Mouse (Mus musculus) bone marrow, adult 2 months (tissue): Measurements from ENCODE around the gene Myl3. TPM values are rescaled to one million over a fixed set of nuclear protein-coding genes. Genes with fewer than 3 reads are reported as not detected.

Source experiments
- H3K27ac ChIP-seq: fragments of 200-500 bp; 2 replicates; pipeline ENCODE4 v1.5.1; 2012; ENCODE audit warnings: low read depth, mild to moderate bottlenecking, control low read depth, inconsistent platforms, low read length; ENCODE audit not compliant: control insufficient read depth, poor library complexity, insufficient read depth
- H3K4me1 ChIP-seq: fragments of 200-500 bp; 2 replicates; pipeline ENCODE4 v1.6.1; 2011; ENCODE audit warnings: low read length; ENCODE audit not compliant: control insufficient read depth, insufficient read depth
- H3K4me3 ChIP-seq: fragments of 200-500 bp; replicated peaks from 2 replicates; pipeline ENCODE3; 2011; ENCODE audit warnings: mild to moderate bottlenecking, low read depth, low read length, control low read depth; ENCODE audit not compliant: control insufficient read depth
- CTCF ChIP-seq: fragments of 200-500 bp; IDR thresholded peaks from 2 replicates; pipeline ENCODE4 v1.5.1; 2011; ENCODE audit warnings: low read length, control low read depth; ENCODE audit not compliant: control insufficient read depth, insufficient read depth
- POLR2A ChIP-seq: fragments of 200-500 bp; IDR thresholded peaks from 2 replicates; pipeline ENCODE4 v1.6.1; 2011; ENCODE audit warnings: low read depth, mild to moderate bottlenecking, control low read depth, low read length, borderline replicate concordance; ENCODE audit not compliant: control insufficient read depth
- WGBS: fragments of 180-500 bp; shearing (Covaris S2); methylation state at CpG from one replicate; pipeline ENCODE4 v1.1.7; 2018; 5-methylcytosine and 5-hydroxymethylcytosine counted together
- polyA plus RNA-seq: library from polyadenylated mRNA; stranded (reverse); fragments of >200 nt; gene quantifications from 2 replicates; pipeline ENCODE4 v1.2.4, GENCODE M21; 2011; ENCODE audit warnings: low replicate concordance; ENCODE audit not compliant: missing spikeins, insufficient read depth, insufficient read length

The Myl3 gene
- polyA plus RNA-seq, 1 experiment, result 2.2 TPM

- H3K27ac ChIP-seq, result no peak overlapping the region
- WGBS, result 66% methylated on average over 10 of the region's 10 CpGs
- TF ChIP-seq CTCF (no peak), POLR2A (no peak)
- no peaks in the 10 kb centered on the region; the same call in 1 of the 2 replicates for H3K4me1 ChIP-seq
- H3K4me3 ChIP-seq, result no peak overlapping the region
Measured at GRCm38 (mm10) chr9:110797013-110797412, 55.4 kb downstream of the Myl3 start.

GRCm38 (mm10) chr9:110797866-110798265 lies 56.2 kb downstream of the Myl3 start, which contains the start of gene Prss42:
Prss42 (plus strand) TSS chr9:110798166.
- Histone ChIP-seq H3K4me3 (no peak within 1 kb of the TSS), H3K4me1 (no peaks in the 10 kb centered on the region; the same call in 1 of the 2 replicates), H3K27ac (no peak within 1 kb of the TSS)
- TF ChIP-seq CTCF (no peak), POLR2A (no peak)
- WGBS, result 91% methylated on average over 14 of the region's 14 CpGs

GRCm38 (mm10) chr9:110800834-110801479 lies 59.3 kb downstream of the Myl3 start:
- no peak overlapping the region for H3K4me3 ChIP-seq
- no peak for TF ChIP-seq CTCF
- no peak for TF ChIP-seq POLR2A
- no peak overlapping the region for H3K27ac ChIP-seq
- H3K4me1 ChIP-seq, result peaks cover 1% of the 10 kb centered on the region; the same call in 1 of the 2 replicates
- 78% methylated on average over 8 of the region's 8 CpGs for WGBS

- H3K4me1 ChIP-seq, result peaks cover 1% of the 10 kb centered on the region; the same call in 1 of the 2 replicates
- H3K4me3 ChIP-seq, result no peak overlapping the region
- no peak overlapping the region for H3K27ac ChIP-seq
- WGBS, result 47% methylated on average over 4 of the region's 4 CpGs
- no peak for TF ChIP-seq CTCF
- TF ChIP-seq POLR2A, result no peak
Measured at GRCm38 (mm10) chr9:110803294-110803693, 61.6 kb downstream of the Myl3 start.

- Histone ChIP-seq H3K27ac (no peak overlapping the region), H3K4me3 (no peak overlapping the region), H3K4me1 (no peaks in the 10 kb centered on the region)
- 84% methylated on average over 4 of the region's 4 CpGs for WGBS
- TF ChIP-seq CTCF, result no peak
- no peak for TF ChIP-seq POLR2A
Measured at GRCm38 (mm10) chr9:110810051-110810450, 68.4 kb downstream of the Myl3 start.

GRCm38 (mm10) chr9:110813789-110814188 lies 72.1 kb downstream of the Myl3 start, which contains the start of gene Prss44:
Prss44 (plus strand) TSS chr9:110813994.
- WGBS, result 61% methylated on average over 18 of the region's 18 CpGs

More at GRCm38 (mm10) chr9:110813789-110814188, 72.1 kb downstream of the Myl3 start, which contains the start of gene Prss44:
- Histone ChIP-seq H3K27ac (no peak within 1 kb of the TSS), H3K4me3 (no peak within 1 kb of the TSS), H3K4me1 (no peaks in the 10 kb centered on the region)
- TF ChIP-seq POLR2A (no peak), CTCF (no peak)

Other genes with a start within 250 kb of the Myl3 start
- 39.4 and 65.9 TPM in 2 replicates for gene Setd2, start 209.3 kb upstream of the Myl3 start, polyA plus RNA-seq
- 13.3 and 23.7 TPM in 2 replicates for gene Nradd, start 117.4 kb upstream of the Myl3 start, polyA plus RNA-seq
- gene Nbeal2, start 87.7 kb upstream of the Myl3 start, polyA plus RNA-seq, result 46.2 and 119 TPM in 2 replicates
- gene Ccdc12, start 85.4 kb upstream of the Myl3 start, polyA plus RNA-seq, result 90.8 and 168 TPM in 2 replicates
- 9.1 and 10.1 TPM in 2 replicates for gene Pth1r, start 5.3 kb downstream of the Myl3 start, polyA plus RNA-seq
- gene Prss42, start 56.3 kb downstream of the Myl3 start, polyA plus RNA-seq, result not detected in 2 replicates
- not detected in 2 replicates for gene Prss44, start 72.1 kb downstream of the Myl3 start, polyA plus RNA-seq
- gene Prss43, start 84.8 kb downstream of the Myl3 start, polyA plus RNA-seq, result not detected in 2 replicates
- not detected in 2 replicates for gene Prss45, start 92.7 kb downstream of the Myl3 start, polyA plus RNA-seq
- not detected in 2 replicates for gene Prss46, start 102.6 kb downstream of the Myl3 start, polyA plus RNA-seq
- gene Prss50, start 116.1 kb downstream of the Myl3 start, polyA plus RNA-seq, result 5.1 and 6.9 TPM in 2 replicates
- 5.3 and 8.5 TPM in 2 replicates for gene Als2cl, start 138.0 kb downstream of the Myl3 start, polyA plus RNA-seq
- gene Tmie, start 138.3 kb downstream of the Myl3 start, polyA plus RNA-seq, result 0.81 and 1.2 TPM in 2 replicates
- not detected in 2 replicates for gene Fam240a, start 175.0 kb downstream of the Myl3 start, polyA plus RNA-seq
- gene Tdgf1, start 204.3 kb downstream of the Myl3 start, polyA plus RNA-seq, result 46.1 TPM in 1 of 2 replicates, not detected in the other
- gene Lrrc2, start 209.7 kb downstream of the Myl3 start, polyA plus RNA-seq, result 2.5 TPM in 1 of 2 replicates, not detected in the other
- 0.75 and 0.93 TPM in 2 replicates for gene Rtp3, start 248.7 kb downstream of the Myl3 start, polyA plus RNA-seq